Mouse (Mus musculus): ENCODE measurements around the gene Slco2a1.

DNA sequence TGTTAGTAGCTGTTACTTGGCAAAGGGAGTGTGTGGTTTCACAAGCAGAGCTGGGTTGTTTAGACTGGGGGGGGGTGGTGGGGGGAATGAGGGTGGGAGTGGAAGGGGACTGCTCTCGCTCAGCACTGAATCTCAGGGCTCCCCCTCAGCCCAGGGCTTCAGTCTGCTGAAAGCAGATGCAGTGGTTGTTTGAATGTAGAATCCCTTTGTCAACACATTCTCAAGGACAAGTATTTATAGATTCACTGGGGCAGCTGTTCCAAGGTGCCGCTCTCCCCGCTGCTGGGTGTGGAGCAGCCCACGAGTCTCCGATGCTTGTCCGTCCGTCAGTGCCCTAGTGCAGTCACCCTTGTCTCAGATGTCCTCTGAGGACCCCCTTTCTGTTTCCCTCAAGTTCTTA lies 152.8 kb downstream of the Slco2a1 start:
- TF ChIP-seq CTCF (IDR thresholded peaks at IDR 0.05; ENCODE audit: low read depth, low read length), result no peak
- no peak for TF ChIP-seq POLR2A (IDR thresholded peaks at IDR 0.05; ENCODE audit: borderline replicate concordance, low read depth, low read length)
